Mouse (Mus musculus) kidney, postnatal 10 days (tissue): ENCODE measurements at regions not wholly inside any gene's neighbourhood (a gene's known extent, or its start where the extent isn't known, plus 50 kb on each side); places are given as distances from the start of the nearest gene placed in this dataset.

Source experiments
- DNase-seq: peaks from one replicate; pipeline ENCODE4 v3.0.0; 2021; ENCODE audit warnings: mixed read lengths

DNA sequence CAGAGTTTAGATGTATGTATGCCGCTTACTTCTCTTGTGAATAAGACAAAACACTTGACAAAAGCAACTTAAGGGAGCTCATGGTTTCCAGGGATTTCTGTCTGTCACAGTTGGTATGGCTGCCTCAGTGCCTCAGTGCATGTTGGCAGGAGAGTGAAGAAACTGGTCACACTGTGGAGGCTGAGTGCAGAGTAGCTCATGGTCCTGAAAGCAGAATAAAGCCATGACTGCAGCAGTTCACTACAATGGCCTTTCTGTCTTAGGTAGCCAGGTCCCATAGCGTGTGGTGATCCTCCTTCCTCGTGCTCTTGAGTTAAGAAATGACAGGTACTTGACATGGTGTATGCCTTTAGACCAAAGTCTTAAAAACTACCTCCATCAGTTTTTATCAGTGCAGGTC is 178.0 kb upstream of the Marcks start:
- no peak for DNase-seq

GRCm38 (mm10) chr10:37315804-37316203 is 177.1 kb upstream of the Marcks start:
- DNase-seq = no peak

- DNase-seq = no peak
Observed at GRCm38 (mm10) chr10:37314746-37315430, 176.2 kb upstream of the Marcks start.

GRCm38 (mm10) chr10:37313461-37313860 is 174.7 kb upstream of the Marcks start:
- no peak for DNase-seq

GRCm38 (mm10) chr10:37310266-37310945 is 171.7 kb upstream of the Marcks start:
- no peak for DNase-seq

GRCm38 (mm10) chr10:37304656-37305055 is 165.9 kb upstream of the Marcks start:
- no peak for DNase-seq

DNA sequence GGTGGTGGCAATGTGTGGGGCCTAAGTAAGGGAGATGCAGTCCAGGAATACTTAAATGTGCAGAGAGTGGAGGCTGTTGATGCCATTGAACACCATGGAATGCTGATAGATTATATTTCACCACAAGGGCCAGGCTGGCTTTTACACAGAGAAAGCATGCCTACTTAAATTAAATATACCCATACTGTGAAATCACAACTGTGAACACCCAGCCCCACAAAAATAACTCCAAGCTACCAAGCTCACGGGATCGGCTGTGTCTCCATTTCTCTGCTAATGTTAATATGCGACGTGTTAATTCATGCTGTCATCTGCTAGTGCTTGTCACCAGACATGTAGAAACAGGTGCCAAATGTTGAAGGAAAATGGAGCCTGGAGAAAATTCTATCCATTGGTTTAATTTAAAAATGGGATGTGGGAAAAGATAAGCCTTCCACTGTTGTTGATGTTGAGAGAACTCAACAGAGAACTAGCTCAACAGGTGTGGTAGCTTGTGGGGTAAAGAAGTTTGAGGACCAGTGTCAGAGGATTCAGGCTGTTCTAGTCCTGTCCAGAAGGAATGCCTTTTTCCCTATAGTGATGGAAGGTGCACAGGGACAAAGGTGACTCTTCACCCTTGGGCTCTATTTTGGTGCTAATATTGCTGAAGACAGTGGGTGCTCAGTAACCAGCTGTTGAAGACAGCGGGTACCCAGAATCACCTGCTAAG is 161.6 kb upstream of the Marcks start:
- no peak for DNase-seq

DNA sequence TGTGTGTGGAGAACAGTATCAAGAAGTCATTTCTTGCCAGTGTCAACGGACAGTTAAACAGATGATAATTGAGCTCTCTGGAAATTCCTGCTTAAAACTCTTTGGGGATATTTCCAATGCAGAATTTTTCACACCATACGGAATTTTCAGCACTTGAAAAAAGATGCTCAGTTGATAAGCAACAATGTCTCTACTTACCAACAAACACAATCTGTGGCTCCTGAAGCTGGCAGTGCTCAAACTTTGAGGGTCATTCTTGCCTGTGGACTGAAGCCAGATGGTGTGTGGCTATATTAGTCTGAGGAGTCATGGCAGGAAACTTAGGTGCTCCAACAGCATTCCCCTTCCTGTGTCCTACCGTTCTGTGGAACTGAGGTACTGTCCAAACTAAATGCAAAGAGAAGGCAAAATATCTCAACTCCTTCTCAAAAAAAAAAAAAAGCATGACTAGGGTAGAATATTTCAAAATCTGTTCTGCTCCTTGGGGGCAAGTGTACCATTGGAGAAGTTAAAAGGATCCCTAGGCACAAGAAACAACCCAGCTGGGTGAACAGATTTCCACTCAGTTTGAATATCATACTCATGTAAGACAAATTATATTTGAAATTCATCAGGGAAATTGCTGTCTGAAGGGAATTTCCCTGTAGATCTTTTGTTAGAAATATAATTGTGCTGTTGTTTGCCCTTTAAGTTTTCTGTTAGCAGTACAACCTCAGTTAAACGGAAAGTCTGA is 160.1 kb upstream of the Marcks start:
- DNase-seq = no peak

DNA sequence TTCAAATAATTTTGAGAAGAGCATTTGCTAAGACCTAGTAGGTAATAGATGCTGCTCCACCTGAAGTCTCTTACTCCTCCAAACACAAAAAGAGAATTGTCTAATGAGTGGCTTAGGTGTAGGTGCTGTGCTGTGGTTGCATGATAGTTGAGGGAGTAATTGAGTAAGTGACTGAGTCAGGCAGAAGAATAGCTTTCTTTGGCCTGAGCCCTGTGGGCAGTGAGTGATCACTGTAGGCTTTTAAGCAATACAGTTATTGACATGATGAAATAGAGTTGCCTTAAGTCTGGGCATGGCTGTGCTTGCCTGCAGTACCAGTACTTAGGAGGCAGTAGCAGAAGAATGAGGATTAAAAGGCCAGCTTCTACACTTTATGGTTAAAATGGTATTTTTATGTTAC is 155.5 kb upstream of the Marcks start:
- DNase-seq = no peak

DNA sequence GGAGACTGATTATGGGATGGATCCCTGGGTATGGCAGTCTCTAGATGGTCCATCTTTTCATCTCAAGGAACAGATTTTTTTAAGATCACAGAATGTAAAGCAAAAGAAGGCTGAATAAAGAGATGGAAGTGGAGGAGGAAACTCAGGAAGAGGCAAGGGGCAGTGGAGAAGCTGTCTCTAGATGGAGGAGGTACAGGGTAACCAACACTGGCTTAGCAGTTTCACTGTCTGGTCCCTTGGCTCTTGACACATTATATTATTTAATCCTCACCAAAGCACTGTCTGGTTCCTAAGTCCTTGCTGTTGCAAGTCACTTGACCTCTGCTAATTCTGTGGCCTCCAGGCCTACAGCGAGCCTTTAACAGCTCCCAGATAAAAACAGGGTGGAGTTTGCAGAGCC is 154.6 kb upstream of the Marcks start:
- DNase-seq = no peak

DNA sequence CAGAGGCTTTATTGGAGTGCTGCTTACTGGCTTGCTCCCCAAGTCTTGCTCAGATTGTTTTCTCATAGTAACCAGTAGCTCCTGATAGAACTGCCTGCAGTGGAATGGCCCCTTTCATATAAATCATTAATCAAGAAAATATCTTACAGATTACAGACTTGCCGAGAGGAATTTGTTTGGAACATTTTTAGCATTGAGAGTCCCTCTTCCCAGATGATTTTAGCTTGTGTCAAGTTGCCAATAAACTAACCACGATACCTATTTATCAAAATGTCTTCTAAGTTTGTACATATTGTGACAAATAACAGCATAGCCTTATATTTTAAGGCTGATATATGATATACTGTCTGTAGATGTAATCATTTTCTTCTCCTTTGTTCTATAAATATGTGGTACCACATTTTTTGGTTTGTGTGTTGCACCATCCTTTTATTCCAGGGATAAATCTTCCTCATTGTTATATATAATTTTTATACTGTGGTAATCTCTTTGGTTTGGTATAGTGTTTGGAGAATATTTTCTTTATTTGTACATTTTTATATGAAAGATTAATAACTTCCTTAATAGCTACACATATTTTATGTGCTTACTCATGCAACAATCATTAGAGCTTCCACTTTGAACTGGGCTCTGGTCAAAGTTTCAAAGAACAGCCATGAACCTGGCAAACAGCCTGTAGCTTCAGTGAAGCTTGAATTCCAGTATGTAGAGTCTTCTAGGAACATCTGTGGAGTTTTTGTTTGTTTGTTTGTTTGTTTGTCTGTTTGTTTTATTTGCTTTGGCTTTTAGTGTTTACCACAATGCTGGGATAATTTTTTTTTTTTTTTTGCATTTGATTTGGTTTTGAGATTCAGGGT is 153.1 kb upstream of the Marcks start:
- peak; percentile 62 for DNase-seq

GRCm38 (mm10) chr10:37289964-37290704 is 151.4 kb upstream of the Marcks start:
- no peak for DNase-seq

- peak; percentile 12 for DNase-seq
Observed at GRCm38 (mm10) chr10:37286305-37286704, 147.6 kb upstream of the Marcks start.

- no peak for DNase-seq
Observed at GRCm38 (mm10) chr10:37282951-37283350, 144.2 kb upstream of the Marcks start.

DNA sequence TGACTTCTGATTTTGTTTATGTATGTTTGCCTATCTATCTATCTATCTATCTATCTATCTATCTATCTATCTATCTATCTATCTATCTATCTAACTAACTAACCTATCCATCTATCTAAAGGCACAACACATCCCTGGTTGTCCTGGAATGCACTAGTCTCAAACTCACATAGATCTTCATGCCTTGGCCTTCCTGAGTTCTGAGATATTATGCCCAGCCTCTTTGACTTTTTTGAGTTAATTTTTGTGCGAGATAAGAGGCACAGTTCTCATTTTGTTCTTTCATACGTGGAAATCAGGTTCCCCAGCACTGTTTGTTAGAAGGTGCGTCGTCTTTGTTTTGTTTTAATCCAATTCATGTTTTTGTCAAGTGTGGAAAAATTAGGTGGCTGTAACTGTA is 142.1 kb upstream of the Marcks start:
- DNase-seq = no peak

GRCm38 (mm10) chr10:37280150-37280820 is 141.6 kb upstream of the Marcks start:
- no peak for DNase-seq

DNA sequence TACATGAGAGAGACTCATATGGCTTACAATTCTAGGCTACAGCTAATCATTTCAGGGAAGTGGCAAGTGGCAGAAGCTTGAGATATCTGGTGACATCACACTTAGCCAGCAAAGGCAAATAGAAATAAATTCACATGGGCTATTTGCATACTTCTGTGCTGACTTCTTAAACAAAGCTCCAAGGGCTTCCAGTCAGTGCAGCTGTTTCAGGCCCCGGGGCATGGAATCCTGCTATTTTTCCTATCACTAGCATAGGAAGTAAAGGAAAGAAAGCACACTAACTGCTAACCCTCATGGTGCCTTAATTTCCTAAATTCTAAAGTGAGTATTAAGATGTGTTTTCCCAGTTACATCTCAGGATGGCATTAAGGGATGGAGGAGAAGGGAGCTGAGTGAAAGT is 140.6 kb upstream of the Marcks start:
- DNase-seq = no peak

DNA sequence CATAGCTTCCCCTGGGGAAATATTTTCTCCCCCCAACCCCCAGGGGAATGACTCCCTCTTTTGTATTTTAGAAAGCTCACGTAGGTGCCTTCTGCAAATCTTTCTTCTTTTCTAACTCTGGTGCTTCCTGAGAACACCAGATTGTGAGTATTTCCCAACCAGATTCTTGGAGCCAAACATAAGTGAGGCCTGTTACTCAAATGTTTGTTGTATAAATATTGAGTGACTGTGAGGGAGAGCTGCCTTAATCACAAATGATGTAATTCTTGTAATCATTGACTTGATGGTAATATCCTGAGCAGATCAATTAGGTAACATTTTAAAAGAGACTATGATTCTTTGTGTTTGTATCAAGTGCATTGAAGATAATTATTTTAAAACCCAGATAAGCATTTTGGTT is 137.1 kb upstream of the Marcks start:
- DNase-seq = no peak

DNA sequence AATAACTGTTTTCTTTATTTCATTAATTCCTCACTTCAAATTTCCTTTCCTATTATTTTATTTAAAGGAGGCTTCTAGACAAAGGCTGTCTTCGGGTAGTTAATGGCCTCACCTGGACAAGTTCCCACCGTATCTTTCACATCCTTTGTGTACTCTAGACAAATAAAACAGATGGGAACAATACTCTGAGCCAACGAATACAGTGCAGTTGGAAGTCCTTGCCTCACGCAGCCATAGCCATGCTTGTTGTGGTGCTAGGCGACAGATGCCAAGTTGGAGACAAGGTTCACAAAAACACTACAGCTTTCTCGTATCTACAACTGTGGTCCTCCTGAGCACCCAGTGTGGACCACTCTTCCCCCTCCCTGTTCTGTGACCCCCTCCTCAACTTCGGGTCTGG is 136.6 kb upstream of the Marcks start:
- DNase-seq = no peak

- DNase-seq = no peak
Observed at GRCm38 (mm10) chr10:37271967-37272366, 133.2 kb upstream of the Marcks start.
